Mouse (Mus musculus): ENCODE data around the gene Tmem269.

DNA sequence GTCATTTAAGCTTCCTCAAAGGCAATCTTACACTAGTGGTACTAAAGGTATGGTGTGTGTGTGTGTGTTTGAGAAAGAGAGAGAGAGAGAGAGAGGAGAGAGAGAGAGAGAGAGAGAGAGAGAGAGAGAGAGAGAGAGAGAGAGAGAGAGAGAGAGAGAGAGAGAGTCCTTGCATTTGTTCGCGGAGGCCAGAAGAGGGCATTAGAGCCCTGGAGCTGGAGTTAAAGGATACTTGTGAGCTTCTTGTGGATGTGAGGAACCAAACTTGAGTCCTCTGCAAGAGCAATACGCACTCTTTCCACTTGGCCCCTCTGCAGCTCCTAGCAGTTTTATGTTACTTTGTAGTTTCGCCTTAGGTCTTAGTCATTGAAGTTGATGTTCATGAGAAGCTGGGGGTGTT, 55.0 kb downstream of the Tmem269 start:
- no peak for TF ChIP-seq TAL1 (IDR thresholded peaks at IDR 0.05; ENCODE audit: low read length)
- TF ChIP-seq GATA1 (IDR thresholded peaks at IDR 0.05; ENCODE audit: low read length): no peak
